Mouse (Mus musculus): Measurements from ENCODE around the gene Mycbp2. TPM values are rescaled to one million over a fixed set of nuclear protein-coding genes. Genes with fewer than 3 reads are reported as not detected.

Gene Mycbp2
- total RNA-seq (2021) = 10 to 100 TPM; 22.7 to 24.6 TPM
- long read RNA-seq, experiment 1, partial matches to known transcripts = 2 of 4 reads
- long read RNA-seq, experiment 1, other reads (novel, unspliced or antisense) = 2 of 4 reads
- long read RNA-seq, experiment 2, partial matches to known transcripts = 1 of 2 reads
- long read RNA-seq, experiment 2, other reads (novel, unspliced or antisense) = 1 of 2 reads

- DNase-seq = peak; percentile 99
Observed at GRCm38 (mm10) chr14:103346729-103347505, at the start of gene Mycbp2. Gene Mycbp2 (minus strand): TSS chr14:103346814.

GRCm38 (mm10) chr14:103392391-103392790 is 45.8 kb upstream of the Mycbp2 start:
- DNase-seq = no peak

- DNase-seq = no peak
Observed at GRCm38 (mm10) chr14:103387431-103387830, 40.8 kb upstream of the Mycbp2 start.

GRCm38 (mm10) chr14:103386871-103387270 is 40.3 kb upstream of the Mycbp2 start:
- DNase-seq = no peak

GRCm38 (mm10) chr14:103385084-103385610 is 38.5 kb upstream of the Mycbp2 start:
- DNase-seq = no peak

- no peak for DNase-seq
Observed at GRCm38 (mm10) chr14:103378703-103379102, 32.1 kb upstream of the Mycbp2 start.

GRCm38 (mm10) chr14:103376765-103377164 is 30.2 kb upstream of the Mycbp2 start:
- no peak for DNase-seq

GRCm38 (mm10) chr14:103375523-103375922 is 28.9 kb upstream of the Mycbp2 start:
- no peak for DNase-seq

- no peak for DNase-seq
Observed at GRCm38 (mm10) chr14:103363199-103363598, 16.6 kb upstream of the Mycbp2 start.

GRCm38 (mm10) chr14:103356066-103356465 is 9.5 kb upstream of the Mycbp2 start:
- no peak for DNase-seq

GRCm38 (mm10) chr14:103354396-103355352 is 8.1 kb upstream of the Mycbp2 start:
- no peak for DNase-seq

- DNase-seq = peak; percentile 56
Observed at GRCm38 (mm10) chr14:103345858-103346728, 521 bp downstream of the Mycbp2 start.

GRCm38 (mm10) chr14:103345486-103345857 is 1.1 kb downstream of the Mycbp2 start:
- DNase-seq = no peak

- DNase-seq = no peak
Observed at GRCm38 (mm10) chr14:103345011-103345410, 1.6 kb downstream of the Mycbp2 start.

GRCm38 (mm10) chr14:103343791-103344190 is 2.8 kb downstream of the Mycbp2 start:
- DNase-seq = no peak

GRCm38 (mm10) chr14:103341385-103342294 is 5.0 kb downstream of the Mycbp2 start:
- no peak for DNase-seq

- DNase-seq = no peak
Observed at GRCm38 (mm10) chr14:103312926-103313325, 33.7 kb downstream of the Mycbp2 start.

- no peak for DNase-seq
Observed at GRCm38 (mm10) chr14:103296227-103296626, 50.4 kb downstream of the Mycbp2 start.

GRCm38 (mm10) chr14:103286650-103287049 is 60.0 kb downstream of the Mycbp2 start:
- no peak for DNase-seq

GRCm38 (mm10) chr14:103276667-103277066 is 69.9 kb downstream of the Mycbp2 start:
- DNase-seq = no peak

All from gastrocnemius, postnatal 25 days (tissue).